Mouse (Mus musculus) lung, postnatal 0 days (tissue): ENCODE measurements at regions not wholly inside any gene's neighbourhood (a gene's known extent, or its start where the extent isn't known, plus 50 kb on each side); places are given as distances from the start of the nearest gene placed in this dataset.

ENCODE experiments used
- CTCF ChIP-seq: IDR thresholded peaks from 2 replicates; pipeline ENCODE4 v1.5.1; 2016; ENCODE audit warnings: antibody characterized with exemption, mild to moderate bottlenecking
- EP300 ChIP-seq: IDR thresholded peaks from 2 replicates; pipeline ENCODE4 v1.6.1; 2016; ENCODE audit warnings: antibody characterized with exemption, mild to moderate bottlenecking, control low read depth

DNA sequence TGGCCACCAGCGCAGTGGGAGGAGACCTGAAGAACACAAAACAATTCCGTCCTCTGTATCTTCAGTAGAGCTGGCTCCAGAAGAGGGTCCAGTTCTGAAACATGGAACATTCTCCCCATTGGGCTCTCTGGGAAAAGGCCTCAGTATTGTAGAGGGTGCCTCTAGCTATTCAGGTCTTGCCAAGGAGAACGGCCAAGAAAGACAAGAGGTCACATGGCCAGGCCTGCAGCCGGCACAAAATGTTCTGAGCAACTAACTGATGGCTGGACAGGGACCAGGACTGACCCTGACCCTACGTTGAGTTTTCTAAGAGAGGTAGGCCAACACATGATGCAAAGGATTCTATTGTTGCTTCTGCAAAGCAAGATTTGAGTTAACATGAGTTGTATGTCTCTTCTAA lies 67.3 kb upstream of the Lpp start:
- TF ChIP-seq EP300 = no peak
- TF ChIP-seq CTCF = no peak
